Mouse (Mus musculus): ENCODE measurements around the gene Mical2. TPM values are rescaled to one million over a fixed set of nuclear protein-coding genes. Genes with fewer than 3 reads are reported as not detected.

Gene Mical2
- total and polyA plus RNA-seq, 2 experiments from 2014 or later: 18.3 to 28.6 TPM

GRCm38 (mm10) chr7:112261121-112261520 lies 35.5 kb downstream of the Mical2 start:
- H3K27ac ChIP-seq (ENCODE audit: low read depth, low read length): no peak overlapping the region
- no peak overlapping the region for H3K4me3 ChIP-seq (ENCODE audit: low read depth, low read length)
- no peaks in the 10 kb centered on the region for H3K27me3 ChIP-seq (ENCODE audit: insufficient read depth, low read length)
- H3K9me3 ChIP-seq (ENCODE audit: low read length): no peaks in the 10 kb centered on the region
- no peaks in the 10 kb centered on the region for H3K36me3 ChIP-seq (ENCODE audit: insufficient read depth)
- no peak overlapping the region for H3K9ac ChIP-seq
- no peaks in the 10 kb centered on the region for H3K4me1 ChIP-seq (ENCODE audit: insufficient read depth)
- DNase-seq: no peak
- ATAC-seq: no peak
- WGBS: 77% methylated on average over 5 of the region's 5 CpGs
- no peak for TF ChIP-seq CTCF (IDR thresholded peaks at IDR 0.05; ENCODE audit: low read depth)
- H3K4me2 ChIP-seq (ENCODE audit: low read depth): no peak overlapping the region

- no peak for ATAC-seq
These were observed 41.6 kb downstream of the Mical2 start for GRCm38 (mm10) chr7:112267266-112267665.

GRCm38 (mm10) chr7:112268761-112269425 lies 43.2 kb downstream of the Mical2 start:
- Histone ChIP-seq H3K9ac (no peak overlapping the region), H3K4me3 (ENCODE audit: low read depth, low read length) (no peak overlapping the region), H3K4me2 (ENCODE audit: low read depth) (no peak overlapping the region), H3K27me3 (ENCODE audit: insufficient read depth, low read length) (no peaks in the 10 kb centered on the region), H3K4me1 (ENCODE audit: insufficient read depth) (peaks cover 3% of the 10 kb centered on the region; the same call in 1 of the 2 replicates), H3K36me3 (ENCODE audit: insufficient read depth) (no peaks in the 10 kb centered on the region; the same call in 1 of the 2 replicates), H3K9me3 (ENCODE audit: low read length) (no peaks in the 10 kb centered on the region), H3K27ac (ENCODE audit: low read depth, low read length) (no peak overlapping the region)
- DNase-seq (no peak), ATAC-seq (no peak)
- TF ChIP-seq CTCF (IDR thresholded peaks at IDR 0.05; ENCODE audit: low read depth): no peak
- 87% methylated on average over 15 of the region's 15 CpGs for WGBS

More at GRCm38 (mm10) chr7:112267266-112267665, 41.6 kb downstream of the Mical2 start:
- Histone ChIP-seq H3K36me3 (ENCODE audit: insufficient read depth) (no peaks in the 10 kb centered on the region), H3K4me1 (ENCODE audit: insufficient read depth) (peaks cover 3% of the 10 kb centered on the region; the same call in 1 of the 2 replicates), H3K9ac (no peak overlapping the region), H3K27ac (ENCODE audit: low read depth, low read length) (no peak overlapping the region), H3K4me3 (ENCODE audit: low read depth, low read length) (no peak overlapping the region), H3K4me2 (ENCODE audit: low read depth) (no peak overlapping the region), H3K27me3 (ENCODE audit: insufficient read depth, low read length) (no peaks in the 10 kb centered on the region), H3K9me3 (ENCODE audit: low read length) (no peaks in the 10 kb centered on the region)
- 79% methylated on average over 5 of the region's 5 CpGs for WGBS
- DNase-seq: no peak
- no peak for TF ChIP-seq CTCF (IDR thresholded peaks at IDR 0.05; ENCODE audit: low read depth)

GRCm38 (mm10) chr7:112270870-112271269 lies 45.2 kb downstream of the Mical2 start:
- Histone ChIP-seq H3K27ac (ENCODE audit: low read depth, low read length) (no peak overlapping the region), H3K4me1 (ENCODE audit: insufficient read depth) (peaks cover 3% of the 10 kb centered on the region; the same call in 1 of the 2 replicates), H3K9ac (no peak overlapping the region), H3K36me3 (ENCODE audit: insufficient read depth) (no peaks in the 10 kb centered on the region; the same call in 1 of the 2 replicates), H3K27me3 (ENCODE audit: insufficient read depth, low read length) (no peaks in the 10 kb centered on the region), H3K4me2 (ENCODE audit: low read depth) (no peak overlapping the region), H3K9me3 (ENCODE audit: low read length) (no peaks in the 10 kb centered on the region), H3K4me3 (ENCODE audit: low read depth, low read length) (no peak overlapping the region)
- no peak for DNase-seq
- TF ChIP-seq CTCF (IDR thresholded peaks at IDR 0.05; ENCODE audit: low read depth): no peak
- ATAC-seq: no peak
- 67% methylated on average over 5 of the region's 5 CpGs for WGBS

- no peaks in the 10 kb centered on the region for H3K27me3 ChIP-seq (ENCODE audit: insufficient read depth, low read length)
These were observed 46.0 kb downstream of the Mical2 start for GRCm38 (mm10) chr7:112271627-112272026.

GRCm38 (mm10) chr7:112272692-112273091 lies 47.0 kb downstream of the Mical2 start:
- no peak for TF ChIP-seq CTCF (IDR thresholded peaks at IDR 0.05; ENCODE audit: low read depth)
- H3K9ac ChIP-seq: no peak overlapping the region
- ATAC-seq (peak; percentile 38; the same call in 1 of the 2 replicates), DNase-seq (peak; percentile 30)
- H3K4me2 ChIP-seq (ENCODE audit: low read depth): no peak overlapping the region
- H3K27me3 ChIP-seq (ENCODE audit: insufficient read depth, low read length): no peaks in the 10 kb centered on the region
- no peak overlapping the region for H3K27ac ChIP-seq (ENCODE audit: low read depth, low read length)
- 17% methylated on average over 5 of the region's 5 CpGs for WGBS
- peaks cover 3% of the 10 kb centered on the region; the same call in 1 of the 2 replicates for H3K4me1 ChIP-seq (ENCODE audit: insufficient read depth)
- no peaks in the 10 kb centered on the region; the same call in 1 of the 2 replicates for H3K36me3 ChIP-seq (ENCODE audit: insufficient read depth)
- H3K9me3 ChIP-seq (ENCODE audit: low read length): no peaks in the 10 kb centered on the region
- H3K4me3 ChIP-seq (ENCODE audit: low read depth, low read length): no peak overlapping the region

More at GRCm38 (mm10) chr7:112271627-112272026, 46.0 kb downstream of the Mical2 start:
- no peaks in the 10 kb centered on the region for H3K9me3 ChIP-seq (ENCODE audit: low read length)
- no peak for ATAC-seq
- H3K4me3 ChIP-seq (ENCODE audit: low read depth, low read length): no peak overlapping the region
- H3K4me1 ChIP-seq (ENCODE audit: insufficient read depth): peaks cover 3% of the 10 kb centered on the region; the same call in 1 of the 2 replicates
- no peak for DNase-seq
- 73% methylated on average over 3 of the region's 3 CpGs for WGBS
- H3K27ac ChIP-seq (ENCODE audit: low read depth, low read length): no peak overlapping the region
- H3K4me2 ChIP-seq (ENCODE audit: low read depth): no peak overlapping the region
- H3K36me3 ChIP-seq (ENCODE audit: insufficient read depth): no peaks in the 10 kb centered on the region; the same call in 1 of the 2 replicates
- no peak for TF ChIP-seq CTCF (IDR thresholded peaks at IDR 0.05; ENCODE audit: low read depth)
- no peak overlapping the region for H3K9ac ChIP-seq

GRCm38 (mm10) chr7:112273451-112273850 lies 47.8 kb downstream of the Mical2 start:
- no peak overlapping the region for H3K27ac ChIP-seq (ENCODE audit: low read depth, low read length)
- TF ChIP-seq CTCF (IDR thresholded peaks at IDR 0.05; ENCODE audit: low read depth): no peak
- DNase-seq (peak; percentile 26), ATAC-seq (no peak)
- H3K4me3 ChIP-seq (ENCODE audit: low read depth, low read length): no peak overlapping the region
- peaks cover 3% of the 10 kb centered on the region; the same call in 1 of the 2 replicates for H3K4me1 ChIP-seq (ENCODE audit: insufficient read depth)
- H3K4me2 ChIP-seq (ENCODE audit: low read depth): no peak overlapping the region
- H3K9me3 ChIP-seq (ENCODE audit: low read length): no peaks in the 10 kb centered on the region
- no peaks in the 10 kb centered on the region; the same call in 1 of the 2 replicates for H3K36me3 ChIP-seq (ENCODE audit: insufficient read depth)
- no peak overlapping the region for H3K9ac ChIP-seq
- H3K27me3 ChIP-seq (ENCODE audit: insufficient read depth, low read length): no peaks in the 10 kb centered on the region
- WGBS: 44% methylated on average over 6 of the region's 6 CpGs
